ENCODE assay signal across 20 mouse cellular contexts in genomic region chr14:102477162-102477561, GRCm38 (mm10).
"Had no signal": no experiment of that assay in that cellular context is flagged by ENCODE, and none has a peak within 500 bp of the region (broad histone marks: within the 10 kb centered on the region; RNA-seq: fewer than 3 reads in every experiment).

No protein-coding gene starts in this region.

- ATAC-seq: hindbrain, embryonic 16.5 days; hindbrain, postnatal 0 days; intestine, embryonic 15.5 days; intestine, embryonic 16.5 days; intestine, postnatal 0 days had no signal

- DNase-seq: heart, postnatal 10 days; heart, postnatal 14 days; heart, postnatal 36 days; heart, postnatal 4 days; kidney, adult 11 months; kidney, adult 18-20 months; kidney, adult 2 months; kidney, adult 8-10 months; kidney, adult 9 months; kidney, postnatal 10 days; kidney, postnatal 25 days; kidney, postnatal 36 days; kidney, postnatal 4 days; layer of hippocampus, adult 9-11 months; layer of hippocampus, postnatal 36 days had no signal
